Mouse (Mus musculus) myocyte (in vitro differentiated cells): Measurements from ENCODE around the gene Sun2.

ENCODE experiments used
- MAX ChIP-seq: IDR thresholded peaks from one replicate; pipeline ENCODE4 v1.6.1; 2011; ENCODE audit warnings: low read depth, mild to moderate bottlenecking, control low read depth
- POLR2A ChIP-seq: IDR thresholded peaks from one replicate; pipeline ENCODE4 v1.6.1; 2011; ENCODE audit warnings: low read depth, mild to moderate bottlenecking, control low read depth, moderate library complexity; ENCODE audit not compliant: insufficient read length
- REST ChIP-seq: IDR thresholded peaks from one replicate; pipeline ENCODE4 v1.6.1; 2011; ENCODE audit warnings: mild to moderate bottlenecking, control low read depth, moderate library complexity; ENCODE audit not compliant: insufficient read depth, insufficient read length
- TCF3 ChIP-seq: IDR thresholded peaks from one replicate; pipeline ENCODE4 v1.6.1; 2011; ENCODE audit warnings: low read depth, control low read depth; ENCODE audit not compliant: insufficient read length

GRCm38 (mm10) chr15:79723439-79723838 lies 18.9 kb downstream of the Sun2 start:
- TF ChIP-seq MAX = no peak
- TF ChIP-seq POLR2A = no peak
- TF ChIP-seq TCF3 = no peak
- TF ChIP-seq REST = no peak
